Mouse (Mus musculus) heart, embryonic 15.5 days (tissue): ENCODE measurements around the gene Scp2. TPM values are rescaled to one million over a fixed set of nuclear protein-coding genes. Genes with fewer than 3 reads are reported as not detected.
"Not testable (repeated sequence)": the region's sequence is repeated elsewhere in the genome, so short reads cannot be mapped to it uniquely, and the experiment has no call there.

Experiments used
- ATAC-seq: fragments of 200-750 bp; cut with Nextera tagmentation; replicated peaks from 2 replicates; pipeline ENCODE4 v1.8.0; 2017; ENCODE audit warnings: low read depth, moderate TSS enrichment; ENCODE audit not compliant: insufficient number of reproducible peaks, insufficient read depth, low FRiP score
- H3K27ac ChIP-seq: fragments of 300-500 bp; sonication (generic); 2 replicates; pipeline ENCODE4 v1.5.1; 2015; ENCODE audit warnings: mild to moderate bottlenecking, inconsistent platforms
- H3K27me3 ChIP-seq: fragments of 300-500 bp; sonication (generic); 2 replicates; pipeline ENCODE4 v1.6.1; 2015; ENCODE audit warnings: inconsistent platforms
- H3K36me3 ChIP-seq: fragments of 300-500 bp; sonication (generic); 2 replicates; pipeline ENCODE4 v1.6.1; 2015; ENCODE audit warnings: mild to moderate bottlenecking, inconsistent platforms
- H3K4me1 ChIP-seq: fragments of 300-500 bp; sonication (generic); replicated peaks from 2 replicates; pipeline ENCODE4 v1.6.1; 2015; ENCODE audit warnings: inconsistent platforms
- H3K4me2 ChIP-seq: fragments of 300-500 bp; sonication (generic); 2 replicates; pipeline ENCODE4 v1.6.1; 2015; ENCODE audit warnings: inconsistent platforms, mild to moderate bottlenecking, moderate library complexity
- H3K4me3 ChIP-seq: fragments of 300-500 bp; sonication (generic); 2 replicates; pipeline ENCODE4 v1.5.1; 2015; ENCODE audit warnings: mild to moderate bottlenecking, inconsistent platforms
- H3K9ac ChIP-seq: fragments of 300-500 bp; sonication (generic); 2 replicates; pipeline ENCODE4 v1.6.1; 2015; ENCODE audit warnings: mild to moderate bottlenecking, inconsistent platforms
- H3K9me3 ChIP-seq: fragments of 300-500 bp; sonication (generic); replicated peaks from 2 replicates; pipeline ENCODE4 v1.6.1; 2016; ENCODE audit warnings: inconsistent platforms
- WGBS: fragments of 180-500 bp; shearing (Covaris S2); methylation state at CpG from one replicate; pipeline ENCODE4 v1.1.7; 2015; ENCODE audit warnings: mixed read lengths; 5-methylcytosine and 5-hydroxymethylcytosine counted together
- polyA plus RNA-seq: library from polyadenylated mRNA; unstranded; fragments of >200 nt; fragmentation: Nextera tagmentation; extraction: Ambion mirVana; gene quantifications from 2 replicates; pipeline ENCODE4 v1.2.1, GENCODE M21; 2015

Scp2 gene
- polyA plus RNA-seq, 1 experiment from 2014 or later = 171 TPM

DNA sequence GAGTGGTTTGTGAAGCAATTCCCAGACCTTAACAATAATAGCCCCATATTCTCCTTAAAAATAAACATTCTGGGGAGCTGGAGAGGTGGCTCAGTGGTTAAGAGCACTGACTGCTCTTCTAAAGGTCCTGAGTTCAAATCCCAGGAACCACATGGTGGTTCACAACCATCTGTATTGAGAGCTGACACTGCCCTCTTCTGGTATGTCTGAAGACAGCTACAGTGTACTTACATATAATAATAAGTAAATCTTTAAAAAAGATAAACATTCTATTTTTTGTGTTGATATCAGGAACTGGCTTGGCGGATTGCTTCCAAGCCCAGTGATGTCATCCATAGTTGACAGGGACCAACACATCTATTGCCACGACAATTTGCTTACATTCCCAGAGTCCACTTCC lies 1.6 kb downstream of the Scp2 start:
- H3K4me2 ChIP-seq, H3K27ac ChIP-seq, H3K4me3 ChIP-seq, H3K4me1 ChIP-seq, H3K36me3 ChIP-seq, ATAC-seq, H3K9ac ChIP-seq, H3K9me3 ChIP-seq, H3K27me3 ChIP-seq: not testable (repeated sequence)
- 75% methylated on average over 2 of the region's 2 CpGs for whole genome bisulfite sequencing

DNA sequence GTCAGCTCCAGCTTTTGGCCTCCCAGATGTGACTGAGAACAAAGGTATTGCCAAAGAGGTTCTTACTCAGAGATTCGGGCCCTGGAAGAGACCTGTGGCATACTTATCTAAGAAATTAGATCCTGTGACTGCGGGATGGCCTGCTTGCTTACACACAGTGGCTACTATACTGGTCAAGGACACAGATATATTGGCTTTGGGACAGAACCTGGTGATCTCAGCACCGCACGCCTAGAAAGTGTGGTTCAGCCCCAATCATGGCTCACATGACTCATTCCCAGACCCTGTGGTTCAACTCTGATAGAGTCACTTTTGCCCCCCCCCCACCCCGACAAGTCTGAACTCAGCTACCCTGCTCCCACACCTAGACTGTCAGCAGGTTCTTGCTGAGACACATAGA lies 7.9 kb downstream of the Scp2 start:
- H3K36me3 ChIP-seq = no peaks in the 10 kb centered on the region
- H3K9me3 ChIP-seq = no peaks in the 10 kb centered on the region
- no peak overlapping the region for H3K9ac ChIP-seq
- no peak overlapping the region for H3K4me2 ChIP-seq
- ATAC-seq = no peak
- 79% methylated on average over 5 of the region's 5 CpGs for WGBS
- no peaks in the 10 kb centered on the region for H3K27me3 ChIP-seq
- no peaks in the 10 kb centered on the region for H3K4me1 ChIP-seq
- H3K4me3 ChIP-seq = no peak overlapping the region
- no peak overlapping the region for H3K27ac ChIP-seq

DNA sequence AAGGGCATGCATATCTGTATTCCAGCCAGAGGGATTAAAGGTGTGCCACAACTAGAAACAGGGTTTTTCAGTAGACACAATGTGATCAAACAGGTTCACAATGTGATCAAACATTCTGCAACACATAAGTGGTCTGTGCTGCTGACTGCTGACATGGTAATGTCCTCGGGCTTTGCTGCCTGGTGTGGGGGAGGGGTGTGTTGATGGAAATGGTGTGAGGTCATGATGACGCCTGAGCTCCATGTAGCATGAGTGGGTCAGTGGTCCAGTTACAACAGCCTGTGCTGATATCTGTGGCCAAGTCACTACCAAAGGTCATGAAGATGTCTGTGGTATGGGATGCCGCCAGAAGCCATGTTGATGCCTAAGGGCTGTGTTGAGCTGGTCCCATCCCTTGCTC lies 14.3 kb downstream of the Scp2 start:
- Histone ChIP-seq H3K36me3 (no peaks in the 10 kb centered on the region), H3K9me3 (no peaks in the 10 kb centered on the region), H3K4me3 (no peak overlapping the region), H3K4me2 (no peak overlapping the region), H3K4me1 (no peaks in the 10 kb centered on the region), H3K27me3 (no peaks in the 10 kb centered on the region), H3K9ac (no peak overlapping the region), H3K27ac (no peak overlapping the region)
- WGBS = 77% methylated on average over 3 of the region's 3 CpGs
- no peak for ATAC-seq

DNA sequence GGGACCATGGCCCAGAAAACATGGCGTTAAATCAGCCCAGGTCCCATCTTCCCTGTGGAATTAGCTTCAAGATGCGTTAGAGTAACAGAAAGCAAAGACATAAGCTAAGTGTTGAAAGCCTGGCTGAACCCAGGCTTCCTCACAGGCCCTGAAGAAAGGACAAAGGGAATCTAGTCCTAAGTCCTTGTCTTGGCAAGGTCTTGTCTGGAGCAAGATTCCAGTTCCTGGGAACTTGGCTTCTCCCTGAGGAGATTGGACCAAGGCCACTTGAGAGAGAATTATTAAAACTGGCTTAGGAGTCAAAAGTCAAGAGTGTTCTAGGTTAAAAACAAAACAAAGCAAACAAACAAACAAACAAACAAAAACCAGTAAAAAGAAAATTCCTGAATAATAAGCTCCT lies 16.5 kb downstream of the Scp2 start:
- 82% methylated on average over 2 of the region's 2 CpGs for WGBS
- no peaks in the 10 kb centered on the region for H3K9me3 ChIP-seq

DNA sequence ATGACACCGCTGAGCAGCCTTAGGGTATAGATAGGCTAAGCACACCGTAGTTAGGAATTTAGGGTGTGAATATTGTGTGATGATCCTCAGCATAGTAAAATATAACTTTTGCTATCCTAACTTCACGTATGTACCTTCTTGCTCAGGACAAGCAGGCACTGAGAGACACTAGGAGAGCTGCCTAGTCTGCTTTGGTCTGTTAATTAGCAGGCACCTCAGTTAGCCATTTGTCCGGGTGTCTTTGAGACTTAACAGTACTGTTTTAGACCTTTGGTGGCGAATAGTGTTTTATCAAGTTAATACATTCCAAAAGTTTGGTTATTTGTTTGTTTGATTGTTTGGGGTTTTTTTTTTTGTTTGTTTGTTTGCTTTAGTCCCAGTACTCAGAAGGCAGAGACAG lies 17.3 kb downstream of the Scp2 start:
- Histone ChIP-seq H3K4me2 (no peak overlapping the region), H3K9me3 (no peaks in the 10 kb centered on the region), H3K4me1 (no peaks in the 10 kb centered on the region), H3K27me3 (no peaks in the 10 kb centered on the region), H3K4me3 (no peak overlapping the region), H3K9ac (no peak overlapping the region), H3K36me3 (no peaks in the 10 kb centered on the region), H3K27ac (no peak overlapping the region)
- no peak for ATAC-seq
- WGBS = 83% methylated on average over 5 of the region's 5 CpGs

More for the DNA sequence above, 16.5 kb downstream of the Scp2 start:
- Histone ChIP-seq H3K4me2 (no peak overlapping the region), H3K36me3 (no peaks in the 10 kb centered on the region), H3K27me3 (no peaks in the 10 kb centered on the region), H3K4me3 (no peak overlapping the region), H3K27ac (no peak overlapping the region), H3K4me1 (no peaks in the 10 kb centered on the region), H3K9ac (no peak overlapping the region)
- no peak for ATAC-seq

DNA sequence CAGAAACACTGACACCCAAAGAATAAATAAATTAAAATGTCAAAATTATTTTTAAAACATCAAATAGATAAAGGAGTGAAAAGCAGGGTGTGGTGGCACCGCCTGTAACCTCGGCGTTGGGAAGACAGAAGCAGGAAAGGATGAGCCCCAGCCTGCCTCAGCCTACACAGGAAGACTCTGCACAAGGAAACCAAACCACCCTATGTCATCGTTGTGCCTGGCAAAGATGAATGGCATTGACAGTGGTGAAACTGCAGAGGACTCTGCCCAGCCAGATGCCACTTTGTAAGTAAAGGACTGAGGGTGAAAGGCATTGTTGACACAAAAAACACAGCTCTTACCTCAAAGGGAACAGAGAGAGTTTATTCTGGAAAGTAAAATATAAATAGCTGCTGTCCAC lies 18.5 kb downstream of the Scp2 start:
- Histone ChIP-seq H3K4me1 (no peaks in the 10 kb centered on the region), H3K4me3 (no peak overlapping the region), H3K9ac (no peak overlapping the region), H3K9me3 (no peaks in the 10 kb centered on the region), H3K36me3 (no peaks in the 10 kb centered on the region), H3K27me3 (no peaks in the 10 kb centered on the region), H3K4me2 (no peak overlapping the region), H3K27ac (no peak overlapping the region)
- WGBS = 82% methylated on average over 4 of the region's 4 CpGs
- ATAC-seq = no peak

DNA sequence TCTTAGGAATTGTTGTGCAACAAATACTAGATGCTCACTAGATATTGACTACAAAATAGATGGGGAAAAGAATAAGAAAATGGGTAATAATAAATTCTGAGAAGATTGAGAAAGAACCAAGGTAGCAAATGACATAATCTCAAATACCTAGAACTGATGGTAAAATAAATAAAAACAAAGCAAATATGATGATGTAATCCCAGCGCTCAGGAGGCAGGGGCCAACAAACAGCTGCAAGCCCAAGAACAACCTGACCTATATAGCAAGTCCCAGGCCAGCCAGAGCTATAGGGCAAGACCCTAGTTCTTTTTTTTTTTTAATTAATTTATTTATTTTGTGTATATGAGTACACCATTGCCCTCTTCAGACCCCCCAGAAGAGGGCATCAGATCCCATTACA lies 20.7 kb downstream of the Scp2 start:
- H3K9ac ChIP-seq = no peak overlapping the region
- no peaks in the 10 kb centered on the region for H3K9me3 ChIP-seq
- no peaks in the 10 kb centered on the region for H3K27me3 ChIP-seq
- no peaks in the 10 kb centered on the region for H3K4me1 ChIP-seq
- H3K4me3 ChIP-seq = no peak overlapping the region
- no peak for ATAC-seq
- 97% methylated on average over 1 of the region's 1 CpGs for WGBS
- H3K36me3 ChIP-seq = no peaks in the 10 kb centered on the region
- no peak overlapping the region for H3K27ac ChIP-seq
- H3K4me2 ChIP-seq = no peak overlapping the region

DNA sequence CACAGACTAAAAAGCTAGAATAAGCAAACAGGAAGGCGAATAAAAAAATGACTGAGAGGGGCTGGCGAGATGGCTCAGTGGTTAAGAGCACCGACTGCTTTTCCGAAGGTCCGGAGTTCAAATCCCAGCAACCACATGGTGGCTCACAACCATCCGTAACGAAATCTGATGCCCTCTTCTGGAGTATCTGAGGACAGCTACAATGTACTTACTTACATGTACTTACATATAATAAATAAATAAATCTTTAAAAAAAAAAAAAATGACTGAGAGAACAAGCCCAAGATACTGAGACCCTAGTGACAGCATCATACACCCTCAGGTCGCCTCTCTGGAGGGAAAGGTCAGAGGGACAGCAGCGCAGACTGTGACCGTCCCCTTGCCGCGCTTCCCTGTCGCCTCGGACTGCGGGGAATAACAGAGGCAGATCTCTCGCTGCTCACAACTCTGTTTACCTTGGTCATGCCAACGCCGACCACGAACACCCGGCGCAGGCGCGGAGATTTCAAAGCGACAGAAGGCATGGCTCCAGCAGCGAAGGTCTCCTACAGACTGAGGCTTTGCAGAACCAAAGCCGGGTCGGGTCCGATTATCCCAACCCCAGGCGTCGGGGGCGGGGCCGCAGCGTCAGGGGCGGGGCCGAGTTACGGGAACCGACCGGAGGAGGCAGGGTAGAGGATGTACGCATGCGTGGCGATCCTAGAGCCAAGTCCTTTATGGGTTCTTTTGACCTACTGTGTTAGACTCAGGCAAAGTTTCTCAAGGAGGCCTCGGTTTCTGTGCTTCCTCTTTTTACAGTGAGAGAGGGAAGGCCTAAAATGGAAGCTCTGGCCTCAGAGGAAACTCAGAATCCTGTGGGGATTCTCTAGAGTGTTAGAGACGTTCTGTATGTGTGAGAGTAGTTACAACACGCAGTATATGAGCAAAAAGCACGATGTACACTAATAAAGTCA lies 26.6 kb downstream of the Scp2 start:
- Histone ChIP-seq H3K27me3 (no peaks in the 10 kb centered on the region), H3K4me1 (no peaks in the 10 kb centered on the region; the same call in 1 of the 2 replicates), H3K27ac (peak overlapping the region; percentile 74), H3K9ac (peak overlapping the region; percentile 58), H3K9me3 (no peaks in the 10 kb centered on the region), H3K4me2 (peak overlapping the region; percentile 69), H3K4me3 (peak overlapping the region; percentile 64), H3K36me3 (no peaks in the 10 kb centered on the region)
- 13% methylated on average over 45 of the region's 45 CpGs for WGBS
- ATAC-seq = peak; percentile 92

DNA sequence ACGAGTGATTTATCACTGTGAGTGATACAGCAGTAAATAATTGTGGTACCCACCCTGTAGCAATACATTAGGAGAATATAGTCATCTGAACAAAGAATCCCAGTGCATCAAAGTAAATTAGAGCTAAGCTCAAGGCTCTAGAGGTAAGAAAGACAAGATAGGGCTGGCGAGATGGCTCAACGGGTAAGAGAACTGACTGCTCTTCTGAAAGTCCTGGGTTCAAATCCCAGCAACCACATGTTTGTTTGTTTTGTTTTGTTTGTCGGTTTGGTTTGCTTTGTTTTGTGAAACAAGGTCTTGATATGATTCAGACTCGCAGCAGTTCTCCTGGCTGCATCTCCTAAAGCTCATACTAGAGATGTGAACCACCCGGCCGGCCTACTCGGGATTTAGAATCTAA lies 27.3 kb downstream of the Scp2 start:
- ATAC-seq = no peak
- H3K4me3 ChIP-seq = peak overlapping the region; percentile 64

DNA sequence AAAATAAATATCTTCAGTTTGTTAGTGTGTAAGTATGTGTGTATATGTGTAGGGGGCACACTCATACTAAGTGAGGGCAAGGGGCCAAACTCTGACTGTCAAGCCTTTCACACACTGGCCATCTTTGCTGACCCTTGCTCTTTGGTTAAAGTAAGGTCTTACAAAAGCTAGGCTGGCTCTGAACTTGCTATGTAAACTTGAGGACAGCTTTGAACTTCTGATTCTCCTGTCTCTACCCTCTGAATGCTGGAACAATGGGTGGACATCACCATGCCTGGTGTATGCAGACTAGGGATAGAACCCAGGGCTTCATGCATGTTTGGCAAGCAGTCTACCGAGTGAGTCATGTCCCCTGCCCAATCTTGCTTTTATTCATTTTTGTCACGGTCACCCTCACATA lies 28.3 kb downstream of the Scp2 start:
- 84% methylated on average over 2 of the region's 2 CpGs for WGBS
- H3K9me3 ChIP-seq = no peaks in the 10 kb centered on the region
- no peak overlapping the region for H3K4me2 ChIP-seq
- no peaks in the 10 kb centered on the region for H3K36me3 ChIP-seq
- no peak overlapping the region for H3K27ac ChIP-seq
- ATAC-seq = no peak
- no peak overlapping the region for H3K9ac ChIP-seq
- no peaks in the 10 kb centered on the region for H3K27me3 ChIP-seq
- H3K4me1 ChIP-seq = no peaks in the 10 kb centered on the region; the same call in 1 of the 2 replicates
- no peak overlapping the region for H3K4me3 ChIP-seq

More for the DNA sequence above, 27.3 kb downstream of the Scp2 start:
- no peak overlapping the region for H3K9ac ChIP-seq
- H3K27ac ChIP-seq = no peak overlapping the region
- H3K9me3 ChIP-seq = no peaks in the 10 kb centered on the region
- WGBS = 90% methylated on average over 8 of the region's 8 CpGs
- H3K4me2 ChIP-seq = no peak overlapping the region
- H3K27me3 ChIP-seq = no peaks in the 10 kb centered on the region
- H3K4me1 ChIP-seq = no peaks in the 10 kb centered on the region; the same call in 1 of the 2 replicates
- H3K36me3 ChIP-seq = no peaks in the 10 kb centered on the region

DNA sequence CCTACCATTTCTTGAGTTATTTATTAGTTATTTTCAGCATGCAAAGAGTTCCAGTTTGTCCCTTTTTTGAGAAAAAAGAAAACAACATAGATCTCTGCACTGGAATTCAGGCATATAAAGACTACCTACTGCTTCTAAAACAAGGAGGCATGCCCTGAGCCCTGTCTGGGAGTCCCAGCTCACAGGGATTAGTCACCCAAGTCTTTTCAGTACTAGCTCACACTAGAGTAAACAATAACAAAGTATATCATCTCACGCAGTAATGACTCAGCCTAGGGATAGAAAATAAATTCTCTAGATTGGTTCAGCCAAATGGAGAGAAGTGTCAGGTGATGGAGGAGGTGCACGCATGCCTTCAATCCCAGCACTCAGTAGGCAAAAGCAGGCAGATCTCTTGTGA lies 34.1 kb downstream of the Scp2 start:
- Histone ChIP-seq H3K9ac (no peak overlapping the region), H3K4me3 (no peak overlapping the region), H3K27me3 (no peaks in the 10 kb centered on the region), H3K27ac (no peak overlapping the region), H3K9me3 (no peaks in the 10 kb centered on the region), H3K4me2 (no peak overlapping the region), H3K4me1 (no peaks in the 10 kb centered on the region), H3K36me3 (no peaks in the 10 kb centered on the region)
- WGBS = 84% methylated on average over 2 of the region's 2 CpGs
- no peak for ATAC-seq

DNA sequence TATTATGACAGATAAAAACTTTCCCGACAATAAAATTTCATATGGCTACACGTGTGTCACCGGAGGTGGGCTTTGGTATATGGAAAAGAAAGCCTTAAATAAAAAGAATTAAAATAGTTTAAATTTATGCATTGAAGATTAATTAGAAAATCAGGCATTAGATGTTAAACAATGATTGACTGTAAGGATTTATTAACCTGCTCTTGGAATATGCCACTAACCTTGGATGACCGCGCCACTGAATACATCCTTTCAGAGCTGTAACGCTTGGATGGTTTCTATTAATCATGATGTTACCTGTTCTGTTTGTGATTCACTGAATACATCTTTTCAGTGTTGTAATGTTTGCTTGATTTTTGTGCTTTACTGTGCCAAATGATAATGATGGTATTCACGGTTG lies 35.1 kb downstream of the Scp2 start:
- H3K27ac ChIP-seq = no peak overlapping the region
- no peak overlapping the region for H3K4me2 ChIP-seq
- no peaks in the 10 kb centered on the region for H3K4me1 ChIP-seq
- no peak overlapping the region for H3K4me3 ChIP-seq
- H3K9ac ChIP-seq = no peak overlapping the region
- no peaks in the 10 kb centered on the region for H3K9me3 ChIP-seq
- H3K27me3 ChIP-seq = no peaks in the 10 kb centered on the region
- WGBS = 91% methylated on average over 7 of the region's 7 CpGs
- ATAC-seq = no peak
- no peaks in the 10 kb centered on the region for H3K36me3 ChIP-seq
